Mouse (Mus musculus) liver (tissue): ENCODE data around the gene Soat1.
"Not testable (repeated sequence)": the region's sequence is repeated elsewhere in the genome, so short reads cannot be mapped to it uniquely, and the experiment has no call there.

Source experiments
- DNase-seq: peaks from one replicate; pipeline ENCODE4 v3.0.0-alpha.2; 2020; ENCODE audit warnings: mixed read lengths

Soat1 gene

DNA sequence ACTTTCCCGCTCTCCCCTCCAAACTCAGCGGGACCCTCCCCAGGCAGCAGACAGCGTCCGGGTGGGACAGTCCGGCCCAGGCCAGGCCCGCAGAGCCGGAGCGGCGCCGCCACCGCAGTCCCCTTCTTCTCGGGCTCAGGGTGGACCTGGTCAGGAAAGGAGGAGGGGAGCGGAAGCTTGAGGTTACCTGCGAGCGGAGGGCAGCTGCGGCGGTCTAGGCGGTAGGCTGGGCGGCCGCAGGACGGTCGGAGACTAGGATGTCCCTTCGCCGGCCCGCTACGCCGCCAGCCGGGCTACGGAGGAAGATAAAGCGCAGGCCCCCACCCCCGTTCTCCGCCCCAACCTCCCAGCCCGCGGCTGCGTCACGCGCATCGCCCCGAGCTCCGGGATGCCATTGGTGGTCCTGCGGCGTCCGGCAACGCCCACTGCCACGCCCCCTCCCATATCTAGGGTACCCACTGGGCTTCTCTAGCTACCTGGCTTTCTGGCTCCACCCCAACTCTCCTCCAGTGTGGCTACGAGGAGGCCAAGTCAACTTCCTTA, at the start of gene Soat1:
Soat1 (minus strand) TSS at position 371 of the 543 bp plus-strand sequence.
- DNase-seq: peak; percentile 91

DNA sequence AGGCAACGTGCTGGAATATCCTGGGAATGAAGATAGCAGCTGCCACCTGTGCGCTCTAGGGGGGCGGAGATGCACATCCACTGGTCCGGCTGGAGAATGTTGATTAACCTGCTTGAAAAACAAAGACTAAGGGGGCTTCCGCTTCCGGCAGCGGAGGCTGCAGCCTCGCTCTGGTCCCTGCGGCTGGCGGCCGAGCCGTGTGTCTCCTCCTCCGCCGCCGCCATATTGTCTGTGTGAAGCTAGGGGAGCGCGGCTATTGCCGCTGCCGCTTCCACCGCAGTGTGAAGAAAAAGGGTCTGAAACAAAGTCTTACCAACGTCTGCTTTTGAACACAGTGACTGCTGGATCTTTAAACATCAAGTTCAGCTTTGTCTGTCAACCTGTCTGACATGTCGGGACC, 49.7 kb upstream of the Soat1 start, which contains the start of gene Gm10031:
Gm10031 (plus strand) TSS at position 171 of the 400 bp plus-strand sequence.
- not testable (repeated sequence) for DNase-seq

DNA sequence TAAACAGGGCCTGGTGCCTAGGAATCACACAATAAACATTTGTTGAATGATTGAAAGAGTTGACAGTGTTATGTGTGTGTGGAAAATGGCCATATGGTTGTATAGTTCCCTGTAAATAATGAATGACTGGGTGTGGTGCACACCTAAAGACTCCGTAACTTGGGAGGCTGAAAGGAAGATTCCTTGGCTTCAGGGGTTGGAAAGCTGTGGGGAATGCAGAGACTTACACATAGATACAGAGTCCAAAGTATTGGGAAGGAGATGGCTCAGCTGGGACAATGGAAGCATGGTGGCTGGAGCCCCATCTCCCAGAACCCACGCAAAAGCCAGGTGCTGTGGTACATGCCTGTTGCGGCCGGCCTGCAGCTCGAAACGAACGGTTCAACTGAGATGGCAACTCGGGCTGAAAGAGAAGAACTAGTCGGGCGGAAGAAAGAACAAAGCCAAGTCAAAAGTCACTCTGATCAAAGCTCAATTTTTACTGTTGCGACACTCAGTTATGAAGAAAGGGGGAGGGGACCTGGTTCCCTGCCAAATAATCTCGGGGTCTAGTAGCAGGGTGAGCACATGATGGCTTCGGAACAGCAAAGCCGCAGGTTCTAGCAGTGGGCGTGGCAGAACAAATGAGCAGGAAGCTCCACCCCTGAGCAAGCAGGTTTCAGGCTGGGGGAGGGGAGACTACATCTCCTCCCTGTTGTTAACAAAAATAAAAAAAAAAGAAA, 47.8 kb upstream of the Soat1 start:
- DNase-seq: peak; percentile 16

DNA sequence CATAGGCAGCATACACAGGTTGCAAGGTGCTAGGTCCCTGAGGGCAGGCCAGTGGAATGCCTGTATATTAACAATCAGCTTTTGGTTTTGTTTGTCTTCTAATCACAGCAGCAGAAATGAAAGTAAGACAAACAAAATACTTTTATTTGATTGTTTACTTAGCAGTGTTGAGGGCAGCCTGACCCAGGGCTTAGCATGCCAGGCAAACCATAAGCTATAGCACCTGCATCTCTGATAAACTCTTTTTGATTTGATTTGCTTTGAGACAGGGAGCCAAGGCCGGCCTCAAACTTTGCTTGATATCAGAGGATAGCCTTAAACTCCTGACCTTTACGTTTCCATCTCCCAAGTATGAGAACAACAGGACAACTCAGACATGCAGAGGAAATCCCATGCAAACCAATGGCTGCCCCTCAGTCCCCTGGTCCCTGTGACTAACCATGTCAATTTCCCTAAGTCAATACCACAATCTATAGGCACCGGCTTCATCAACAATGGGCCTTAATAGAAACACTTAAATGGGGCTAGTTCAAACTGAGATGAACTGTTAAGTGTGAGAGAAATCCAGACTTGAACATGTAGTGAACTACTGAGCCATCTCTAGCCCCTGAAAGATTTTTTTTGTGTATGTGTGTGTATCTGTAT, 46.1 kb upstream of the Soat1 start:
- no peak for DNase-seq

DNA sequence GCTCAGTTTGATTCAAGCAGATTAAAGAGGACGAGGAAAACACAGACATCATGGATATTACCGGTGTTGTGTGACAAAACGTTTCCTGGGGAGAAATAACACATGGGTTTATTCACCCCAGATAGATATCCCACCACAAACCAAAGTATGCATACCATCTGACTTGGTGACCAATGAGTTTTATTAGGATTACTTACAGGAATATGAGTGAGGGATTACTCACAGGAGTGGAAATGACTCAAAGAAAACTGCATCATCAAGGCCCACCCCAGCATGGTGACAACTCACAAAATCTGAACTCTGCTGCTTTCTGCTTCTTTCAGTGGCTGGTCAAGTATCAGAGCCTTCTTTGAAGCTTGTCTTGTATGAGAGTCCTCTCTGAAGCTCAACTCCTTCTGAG, 33.6 kb upstream of the Soat1 start:
- no peak for DNase-seq

DNA sequence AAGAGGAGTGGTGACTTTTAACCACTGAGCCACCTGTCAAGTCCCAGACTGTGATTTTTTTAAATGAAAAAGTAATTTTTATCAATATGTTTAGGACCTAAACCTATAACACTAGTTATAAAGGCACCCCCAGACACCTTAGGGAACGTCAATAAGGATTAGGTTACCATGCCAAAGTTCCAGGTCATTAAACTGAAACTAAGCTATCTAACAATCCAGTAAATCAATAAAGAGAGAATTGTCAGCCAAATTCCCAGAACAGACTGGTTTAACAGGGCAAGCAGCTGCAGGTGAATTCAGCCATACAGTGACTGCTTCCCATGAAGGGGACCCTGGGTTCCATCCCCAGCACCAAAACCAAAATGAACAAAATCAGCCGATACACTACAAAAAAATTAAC, 31.8 kb upstream of the Soat1 start:
- no peak for DNase-seq

DNA sequence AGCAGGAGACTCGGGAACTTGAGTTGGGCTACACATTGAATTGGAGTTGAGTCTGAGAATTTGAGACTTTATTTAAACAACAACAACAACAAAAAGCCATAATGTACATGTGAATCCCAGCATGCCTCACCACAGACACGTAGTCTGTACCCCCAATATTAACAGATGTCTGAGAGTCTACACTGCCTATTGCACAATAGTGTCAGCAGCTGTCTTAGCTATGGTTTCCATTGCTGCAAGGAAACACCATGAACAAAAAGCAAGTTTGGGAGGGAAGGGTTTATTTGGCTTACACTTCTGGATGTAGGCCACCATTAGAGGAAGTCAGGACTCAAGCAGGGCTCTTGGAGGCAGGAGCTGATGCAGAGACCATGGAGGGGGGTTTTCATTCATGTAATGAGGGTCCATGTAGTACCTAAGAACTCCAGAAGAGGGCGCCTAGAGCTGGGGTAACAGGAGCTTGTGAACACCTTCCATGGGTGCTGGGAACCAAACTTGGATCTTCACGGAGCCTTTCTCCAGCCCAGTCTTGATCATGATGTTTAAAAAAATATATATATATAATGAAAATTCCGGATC, 30.9 kb upstream of the Soat1 start:
- no peak for DNase-seq

DNA sequence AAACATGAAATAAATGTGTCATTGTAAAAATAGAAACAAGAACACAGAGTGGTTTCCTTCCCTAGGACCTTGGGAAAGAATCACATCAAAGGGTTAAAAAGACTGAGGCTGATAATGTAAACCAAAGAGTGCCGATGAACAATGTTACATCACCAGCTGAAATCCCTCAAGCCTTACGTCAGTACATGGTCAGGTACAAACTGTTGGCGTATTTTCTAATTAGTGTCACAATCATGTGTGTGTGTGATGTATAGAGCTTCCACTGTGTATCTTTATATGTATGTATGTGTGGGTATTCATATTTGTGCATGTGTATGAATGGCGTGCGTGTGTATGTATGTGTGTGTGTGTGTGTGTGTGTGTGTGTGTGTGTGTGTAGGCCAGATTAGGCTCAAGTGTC, 22.8 kb upstream of the Soat1 start:
- DNase-seq: no peak

DNA sequence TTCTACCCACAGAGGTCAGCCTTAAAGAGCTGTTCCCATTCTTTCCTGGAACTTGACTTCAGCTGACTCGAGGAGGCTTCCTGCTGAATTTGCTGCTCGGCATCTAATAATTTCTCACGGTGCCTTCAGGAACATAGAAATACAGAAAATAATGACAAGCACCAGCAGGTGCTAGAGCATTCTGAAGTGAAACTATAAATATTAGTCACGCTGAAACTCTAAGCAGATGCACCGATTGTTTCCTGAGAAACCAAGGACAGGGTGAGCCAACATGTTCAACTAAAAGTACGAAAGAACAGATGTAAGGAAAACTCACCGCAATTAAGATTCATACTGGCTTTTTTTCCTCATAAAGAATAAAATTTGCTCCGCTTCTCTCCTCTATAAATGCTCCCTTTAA, 20.9 kb upstream of the Soat1 start:
- no peak for DNase-seq

DNA sequence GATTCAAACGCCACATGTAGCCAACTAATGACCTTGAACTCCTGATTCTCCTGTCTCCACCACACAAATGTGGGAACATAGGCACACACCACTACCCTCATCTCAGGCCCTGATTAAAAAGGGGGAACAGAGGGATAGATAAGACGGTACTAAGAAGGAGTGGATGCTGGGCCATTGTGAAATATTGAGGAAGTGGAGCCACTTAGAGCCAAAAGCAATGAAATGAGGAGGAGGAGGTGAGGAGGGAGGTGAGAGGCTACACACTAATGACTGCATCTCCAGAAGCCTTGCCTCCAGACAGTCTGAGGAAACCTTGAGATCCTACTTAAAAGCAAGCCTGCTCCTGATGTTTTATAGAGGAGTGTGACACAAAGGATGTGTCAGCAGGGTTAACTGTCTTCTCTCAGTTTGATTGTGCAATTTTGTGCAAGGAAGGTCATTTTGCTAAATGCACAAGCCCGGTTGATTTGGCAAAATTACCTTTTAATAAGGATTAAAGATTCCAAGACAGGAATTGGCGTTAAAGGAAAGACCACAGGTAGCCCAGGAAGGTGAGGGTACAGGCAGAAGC, 17.2 kb upstream of the Soat1 start:
- DNase-seq: no peak

DNA sequence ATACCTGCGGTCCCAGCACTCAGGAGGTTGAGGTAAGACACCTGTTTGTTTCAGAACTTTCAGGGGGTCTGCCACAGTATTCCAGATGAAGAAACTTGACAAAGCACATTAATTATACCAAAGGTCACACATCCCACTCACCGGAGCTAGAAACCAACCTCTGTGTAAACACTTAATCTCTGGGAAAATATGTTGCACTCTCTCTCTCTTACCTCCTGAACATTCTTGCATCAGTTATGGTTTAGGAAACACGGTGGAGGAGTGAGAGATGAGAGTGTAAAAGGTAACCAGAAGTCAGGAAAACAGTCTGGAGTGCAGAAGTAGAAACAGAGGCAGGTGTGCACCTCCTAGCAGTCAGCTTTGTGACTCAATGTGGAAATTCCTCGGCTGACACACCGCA, 13.9 kb upstream of the Soat1 start:
- no peak for DNase-seq

DNA sequence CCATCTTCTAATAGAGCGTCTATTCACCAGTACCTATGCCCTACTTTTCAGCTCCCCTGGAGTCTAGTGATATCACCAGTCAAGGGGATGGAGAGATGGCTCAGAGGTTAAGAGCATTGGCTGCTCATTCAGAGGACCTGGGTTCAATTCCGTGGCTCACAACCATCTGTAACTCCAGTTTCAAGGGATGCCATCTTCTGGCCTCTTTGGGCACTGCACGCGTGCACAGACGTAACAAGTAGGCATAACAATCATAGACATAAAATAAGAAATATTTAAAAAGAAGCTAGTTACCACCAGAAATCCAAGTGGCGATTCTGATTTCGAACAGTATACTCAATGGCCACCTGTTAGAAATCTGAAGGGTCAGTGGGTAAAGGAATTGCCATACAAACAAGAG, 13.4 kb upstream of the Soat1 start:
- no peak for DNase-seq

DNA sequence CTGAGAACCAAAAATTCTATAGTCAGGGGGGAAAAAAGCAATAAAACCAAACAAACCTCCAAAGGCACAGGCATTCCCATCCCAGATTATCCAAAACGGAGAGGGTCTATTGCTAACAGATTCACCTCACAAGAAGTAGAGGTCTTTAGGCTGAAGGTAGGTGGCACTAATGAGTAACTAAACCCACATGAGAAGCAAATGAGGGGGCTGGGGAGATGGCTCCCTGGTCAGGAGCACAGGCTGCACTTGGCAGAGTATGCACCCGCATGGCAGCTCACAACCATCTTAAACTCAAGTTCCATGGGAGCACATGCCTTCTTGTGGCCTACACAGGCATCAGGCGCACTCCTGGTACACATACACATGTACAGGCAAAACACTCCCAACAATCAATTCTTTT, 7.7 kb upstream of the Soat1 start:
- DNase-seq: no peak

DNA sequence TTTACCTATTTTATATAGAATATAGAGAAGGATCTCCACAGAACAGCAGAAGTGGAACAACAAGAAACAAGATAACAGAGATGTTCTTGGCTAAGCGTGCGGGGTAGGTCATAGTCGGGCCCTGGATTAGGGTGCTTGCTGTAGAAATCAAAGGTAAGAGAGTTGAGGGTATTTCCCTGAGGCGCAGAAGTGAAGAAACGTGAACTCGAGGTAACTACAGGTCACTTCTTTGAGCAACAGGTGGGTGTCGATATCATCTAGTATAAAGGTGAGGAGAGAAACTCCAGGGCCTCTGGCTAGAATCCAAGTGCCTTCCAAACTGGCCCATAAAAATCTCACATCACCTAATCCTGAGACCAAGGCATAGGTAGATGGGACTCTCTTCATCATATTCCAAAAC, 2.4 kb upstream of the Soat1 start:
- no peak for DNase-seq

DNA sequence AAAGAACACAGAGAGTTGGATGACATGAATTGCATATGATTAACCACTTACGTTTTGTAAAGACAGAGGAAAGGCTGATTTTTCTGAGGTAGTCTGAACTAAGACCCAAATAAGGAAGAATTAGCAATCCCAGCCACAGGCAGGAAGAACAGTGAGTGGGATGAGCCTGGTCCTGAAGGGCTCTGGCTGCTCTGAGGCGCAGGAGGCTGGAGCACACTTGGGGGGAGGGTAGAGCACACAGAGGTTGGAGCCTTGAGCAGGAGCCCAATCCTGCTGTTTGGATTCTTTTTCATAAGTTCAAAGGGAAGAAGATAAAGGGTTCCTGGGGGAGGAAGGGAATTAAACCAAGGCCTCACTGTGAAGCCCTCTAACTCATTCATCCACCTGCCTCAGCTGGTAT, 1.9 kb upstream of the Soat1 start:
- DNase-seq: peak; percentile 13

DNA sequence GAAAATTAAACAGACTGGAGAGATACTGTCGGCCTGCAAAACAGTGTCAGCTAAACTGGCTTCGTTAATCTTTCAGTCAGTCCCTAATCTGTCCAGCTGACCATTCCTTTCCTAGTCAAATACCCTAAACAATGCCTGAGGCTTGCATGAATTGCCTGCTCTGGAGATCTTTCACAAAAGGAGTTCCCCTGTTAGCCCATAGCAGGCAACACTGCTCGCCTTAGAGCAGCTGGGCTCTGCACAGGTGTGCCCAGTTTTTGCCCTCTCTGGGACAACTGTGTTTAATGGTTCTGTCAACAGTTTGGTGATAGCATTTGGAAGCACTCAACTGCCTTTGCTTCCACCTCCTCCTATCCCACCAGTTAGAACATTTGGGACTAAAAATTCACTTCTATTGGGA, 723 bp upstream of the Soat1 start:
- DNase-seq: no peak

DNA sequence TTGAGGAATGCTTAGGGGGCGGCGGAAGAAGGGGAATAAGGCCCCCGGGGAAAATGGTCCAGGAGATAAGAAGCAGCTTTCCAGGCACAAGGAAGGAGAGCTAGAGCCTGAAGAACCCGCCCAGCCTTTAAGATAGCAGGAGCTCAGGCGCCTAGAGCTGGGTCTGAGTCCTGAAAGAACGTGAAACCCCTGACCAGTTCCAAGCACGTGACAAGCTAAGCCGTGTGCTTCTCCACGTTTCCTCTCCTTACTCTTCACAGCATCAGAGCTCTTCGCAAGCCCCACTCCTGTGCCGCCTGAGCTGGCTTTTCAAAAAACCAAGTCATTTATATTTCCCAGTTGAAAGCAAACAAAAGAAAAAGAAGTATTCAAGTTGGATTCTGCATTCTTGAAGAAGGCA, 1.1 kb downstream of the Soat1 start:
- DNase-seq: peak; percentile 21

DNA sequence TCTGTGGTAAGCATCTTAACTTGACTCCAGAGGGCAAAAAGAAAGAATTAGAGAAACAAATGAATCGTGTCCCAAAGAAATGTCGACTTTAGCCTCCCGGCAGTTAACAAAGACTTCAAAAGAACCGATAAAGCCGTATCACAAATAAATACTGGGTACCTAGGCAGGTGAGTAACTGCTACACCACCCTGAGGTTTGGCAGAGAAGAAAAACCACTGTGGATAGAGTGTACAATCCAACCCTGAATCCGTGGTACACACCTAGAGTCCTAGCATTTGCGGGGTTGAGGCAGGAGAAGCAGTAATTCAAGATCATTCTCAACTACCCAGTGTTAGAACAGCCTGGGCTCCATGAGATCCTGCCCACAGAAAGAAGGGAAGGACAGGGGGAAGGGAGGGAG, 2.2 kb downstream of the Soat1 start:
- no peak for DNase-seq

DNA sequence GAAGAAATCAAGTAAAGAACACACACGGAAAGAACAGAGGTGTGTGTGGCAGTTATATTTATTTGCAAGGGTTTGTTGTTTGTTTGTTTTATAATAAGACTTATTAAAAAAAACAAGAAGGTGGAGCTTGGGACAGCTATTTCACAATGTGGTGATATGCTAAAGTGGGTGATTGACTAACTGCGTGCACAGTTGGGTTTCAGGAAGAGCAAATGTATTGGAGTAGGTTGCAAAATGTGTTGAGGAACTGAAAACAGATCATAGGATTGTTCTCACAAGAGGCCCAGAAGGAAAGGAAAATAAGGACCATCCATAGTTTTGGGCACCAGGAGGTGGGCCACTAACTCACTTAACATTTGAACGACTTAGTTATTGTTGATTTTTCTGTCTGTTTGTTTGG, 3.1 kb downstream of the Soat1 start:
- DNase-seq: no peak

DNA sequence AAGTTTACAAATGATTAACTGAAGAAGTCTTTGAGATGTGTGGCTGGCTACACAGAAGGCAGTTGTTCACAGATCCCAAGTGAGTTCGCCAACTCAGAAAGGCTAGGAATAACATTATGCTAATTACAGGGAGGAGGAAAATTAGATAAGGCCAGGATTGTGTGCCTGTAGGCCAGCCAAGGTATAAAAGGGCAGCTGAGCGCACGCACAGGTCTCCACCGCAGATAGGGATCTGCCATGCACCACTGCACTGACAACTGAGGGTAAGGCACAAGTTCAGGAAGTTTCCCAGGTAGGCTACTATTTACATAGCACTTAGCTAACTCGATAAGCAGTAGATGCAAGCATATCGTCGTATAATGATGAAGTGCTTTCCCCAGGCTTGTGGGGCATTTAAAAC, 3.6 kb downstream of the Soat1 start:
- DNase-seq: no peak

DNA sequence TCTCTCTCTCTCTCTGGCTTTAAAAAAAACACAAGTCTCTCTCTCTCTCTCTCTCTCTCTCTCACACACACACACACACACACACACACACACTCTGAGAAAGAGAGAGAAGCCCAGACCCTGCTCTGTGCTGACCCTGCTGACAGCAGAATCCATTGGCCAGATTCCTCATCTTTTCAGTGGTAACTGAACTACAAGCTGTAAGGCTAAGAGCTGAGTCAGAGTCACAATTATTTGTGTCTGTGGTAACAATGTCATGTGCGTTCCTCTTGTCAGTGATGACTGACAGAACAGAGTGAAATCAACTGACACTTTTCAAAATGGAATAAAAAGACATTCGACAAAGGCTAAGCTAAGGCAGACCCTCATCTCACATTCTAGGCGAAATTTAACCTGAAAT, 5.6 kb downstream of the Soat1 start:
- DNase-seq: no peak

DNA sequence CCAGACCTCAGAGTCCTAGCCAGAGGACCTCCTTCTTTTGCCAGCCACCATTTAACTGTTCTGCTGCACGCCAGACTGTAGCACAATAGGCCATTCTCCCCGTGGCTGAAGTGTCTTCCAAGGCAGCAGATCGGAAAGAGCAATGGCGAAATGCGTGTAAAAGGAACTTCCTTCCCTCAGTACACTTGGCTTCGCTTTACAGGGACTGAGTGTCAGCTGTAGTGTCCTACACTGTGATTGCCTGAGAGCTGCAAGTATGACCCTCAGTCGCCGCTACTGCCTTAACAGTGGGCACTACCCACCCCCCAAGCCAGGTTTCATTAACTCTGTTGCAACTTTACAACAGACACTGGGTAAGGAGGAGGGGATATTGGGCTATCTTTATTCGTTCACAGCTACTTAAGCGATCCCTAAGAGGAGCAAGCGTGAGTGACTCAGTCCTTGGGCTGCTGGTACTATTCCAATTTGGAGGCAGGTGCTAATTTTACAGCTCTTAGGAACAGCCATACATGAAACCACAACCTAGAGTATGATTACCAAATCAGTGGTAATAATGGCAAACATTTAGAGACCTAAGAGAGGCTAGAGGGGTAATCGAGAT, 6.4 kb downstream of the Soat1 start:
- no peak for DNase-seq

DNA sequence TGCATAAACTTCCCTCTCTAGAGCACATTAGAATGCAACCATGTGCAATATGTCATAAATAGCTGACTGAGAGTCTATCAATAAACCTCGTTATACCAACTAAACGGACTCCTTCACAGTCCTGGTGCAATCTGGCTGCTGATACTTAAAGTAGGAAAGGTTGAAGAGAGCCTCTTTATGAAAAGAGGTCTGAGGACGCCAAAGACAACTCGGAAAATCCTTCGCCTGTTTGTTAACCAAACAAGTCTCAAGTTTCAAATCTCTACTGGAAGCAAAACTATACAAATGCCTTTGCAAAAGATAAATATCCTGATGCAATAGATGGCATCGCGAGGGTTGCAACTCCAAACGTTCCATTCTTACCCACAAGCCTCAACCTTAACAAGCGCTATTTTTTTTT, 9.2 kb downstream of the Soat1 start:
- no peak for DNase-seq
